Mouse (Mus musculus) midbrain, embryonic 11.5 days (tissue): ENCODE measurements around the gene Sos1. TPM values are rescaled to one million over a fixed set of nuclear protein-coding genes. Genes with fewer than 3 reads are reported as not detected.
"Not testable (repeated sequence)": the region's sequence is repeated elsewhere in the genome, so short reads cannot be mapped to it uniquely, and the experiment has no call there.

Experiments used
- ATAC-seq: fragments of 200-750 bp; cut with Nextera tagmentation; 2 replicates; pipeline ENCODE4 v1.8.0; 2017; ENCODE audit warnings: moderate TSS enrichment, moderate library complexity; ENCODE audit not compliant: low FRiP score
- DNase-seq: peaks from one replicate; pipeline ENCODE4 v3.0.0; 2015; ENCODE audit warnings: low spot score; ENCODE audit errors: missing footprints
- H3K27ac ChIP-seq: fragments of 300-500 bp; sonication (generic); 2 replicates; pipeline ENCODE4 v1.5.1; 2014; ENCODE audit warnings: low read depth, low read length
- H3K27me3 ChIP-seq: fragments of 300-500 bp; sonication (generic); 2 replicates; pipeline ENCODE4 v1.6.1; 2014; ENCODE audit warnings: mild to moderate bottlenecking, low read length, moderate library complexity, mixed read lengths; ENCODE audit not compliant: control insufficient read depth, insufficient read depth
- H3K36me3 ChIP-seq: fragments of 300-500 bp; sonication (generic); 2 replicates; pipeline ENCODE4 v1.6.1; 2014; ENCODE audit warnings: mild to moderate bottlenecking, low read length, moderate library complexity, mixed read lengths; ENCODE audit not compliant: control insufficient read depth, insufficient read depth
- H3K4me1 ChIP-seq: fragments of 300-500 bp; sonication (generic); 2 replicates; pipeline ENCODE4 v1.6.1; 2014; ENCODE audit warnings: low read length; ENCODE audit not compliant: control insufficient read depth, insufficient read depth
- H3K4me2 ChIP-seq: fragments of 300-500 bp; sonication (generic); 2 replicates; pipeline ENCODE4 v1.6.1; 2014; ENCODE audit warnings: mild to moderate bottlenecking, moderate library complexity
- H3K4me3 ChIP-seq: fragments of 300-500 bp; sonication (generic); 2 replicates; pipeline ENCODE4 v1.5.1; 2014; ENCODE audit warnings: low read depth, low read length
- H3K9ac ChIP-seq: fragments of 300-500 bp; sonication (generic); 2 replicates; pipeline ENCODE4 v1.6.1; 2014; ENCODE audit warnings: low read length
- H3K9me3 ChIP-seq: fragments of 300-500 bp; sonication (generic); 2 replicates; pipeline ENCODE4 v1.6.1; 2016; ENCODE audit warnings: low read length; ENCODE audit not compliant: control insufficient read depth
- WGBS: fragments of 180-500 bp; shearing (Covaris S2); extraction: QIAGEN DNeasy Blood & Tissue Kit; methylation state at CpG from one replicate; pipeline ENCODE4 v1.1.7; 2014; 5-methylcytosine and 5-hydroxymethylcytosine counted together
- polyA plus RNA-seq: library from polyadenylated mRNA; unstranded; fragments of >200 nt; fragmentation: Nextera tagmentation; extraction: Ambion mirVana; gene quantifications from 2 replicates; pipeline ENCODE4 v1.2.1, GENCODE M21; 2014

Sos1 gene
- polyA plus RNA-seq, 1 experiment from 2014 or later: 8.9 TPM

DNA sequence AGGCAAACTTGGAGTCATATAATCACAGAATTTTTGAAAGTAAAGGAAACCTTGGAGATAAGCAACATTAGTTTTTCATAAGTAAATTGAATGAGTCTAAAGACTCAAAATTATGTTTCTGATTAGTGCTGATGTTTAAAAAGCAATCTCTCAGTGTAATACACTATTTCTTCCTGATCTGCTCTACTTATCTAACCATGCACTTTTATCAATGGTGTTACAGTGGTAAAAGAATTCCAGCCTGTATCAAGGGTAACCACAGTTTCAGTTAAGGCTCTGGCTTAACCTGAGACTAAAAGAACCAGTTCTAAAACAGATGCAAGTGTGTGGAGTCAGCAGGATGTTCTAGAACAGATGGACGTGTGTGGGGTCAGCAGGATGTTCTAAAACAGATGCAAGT, 59.3 kb downstream of the Sos1 start:
- peaks cover 14% of the 10 kb centered on the region for H3K36me3 ChIP-seq

DNA sequence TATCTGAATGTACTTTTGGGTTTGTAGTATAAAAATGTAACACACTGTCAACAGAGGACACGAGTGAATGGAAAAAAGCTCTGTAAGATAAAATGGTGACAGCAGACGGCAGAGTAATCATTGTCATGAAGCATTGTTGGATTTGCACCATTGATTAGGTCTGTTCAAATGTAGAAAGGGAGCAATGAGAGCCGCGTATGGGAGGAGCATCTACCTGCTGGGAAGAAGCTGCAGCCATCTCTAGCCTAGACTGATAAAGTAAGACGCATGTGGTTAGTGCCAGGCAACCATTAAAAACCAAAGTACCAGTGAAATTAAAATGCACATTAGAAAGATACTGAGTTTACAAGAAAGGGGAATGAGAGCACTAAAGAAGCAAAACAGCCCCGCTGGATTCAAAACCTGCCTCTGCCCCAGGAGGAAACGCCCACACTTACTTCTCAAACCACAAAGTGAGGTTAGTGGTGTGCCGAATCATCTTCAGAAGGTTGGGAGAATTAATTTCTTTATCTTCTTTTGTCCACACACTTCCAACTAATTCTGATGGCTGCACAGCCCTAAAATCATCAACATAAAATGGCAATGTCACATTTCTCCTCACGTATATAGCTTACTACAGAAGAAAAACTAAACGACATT, 61.6 kb downstream of the Sos1 start:
- Histone ChIP-seq H3K27me3 (no peaks in the 10 kb centered on the region), H3K4me2 (no peak overlapping the region), H3K4me1 (no peaks in the 10 kb centered on the region), H3K36me3 (peaks cover 18% of the 10 kb centered on the region), H3K27ac (no peak overlapping the region), H3K4me3 (no peak overlapping the region), H3K9ac (no peak overlapping the region), H3K9me3 (no peaks in the 10 kb centered on the region)
- 88% methylated on average over 10 of the region's 10 CpGs for WGBS
- ATAC-seq: no peak
- no peak for DNase-seq

More for the DNA sequence above, 59.3 kb downstream of the Sos1 start:
- no peaks in the 10 kb centered on the region for H3K27me3 ChIP-seq
- H3K9me3 ChIP-seq: no peaks in the 10 kb centered on the region
- no peak overlapping the region for H3K4me2 ChIP-seq
- ATAC-seq (no peak), DNase-seq (no peak)
- H3K4me1 ChIP-seq: no peaks in the 10 kb centered on the region
- H3K9ac ChIP-seq: no peak overlapping the region
- H3K4me3 ChIP-seq: no peak overlapping the region
- H3K27ac ChIP-seq: no peak overlapping the region
- 89% methylated on average over 1 of the region's 1 CpGs for WGBS

DNA sequence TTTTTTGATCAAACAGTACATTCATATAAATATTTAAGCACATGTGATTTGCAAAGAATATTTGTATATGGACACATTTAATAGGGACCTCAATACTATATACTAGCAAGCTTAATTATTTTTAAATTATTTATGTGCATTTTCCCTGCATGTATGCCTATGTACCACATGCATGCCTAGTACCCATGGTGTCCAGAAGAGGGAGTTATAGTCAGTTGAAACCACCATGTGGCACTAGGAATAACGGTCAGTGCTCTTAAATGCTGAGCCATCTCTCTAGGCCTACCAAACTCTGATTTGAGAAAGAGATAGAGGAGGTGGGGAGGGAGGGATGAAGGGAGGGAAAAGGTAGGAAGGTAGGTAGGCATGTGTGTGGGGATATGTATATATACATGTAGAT, 69.1 kb downstream of the Sos1 start:
- Histone ChIP-seq H3K4me2 (no peak overlapping the region), H3K36me3 (peaks cover 12% of the 10 kb centered on the region), H3K4me1 (no peaks in the 10 kb centered on the region), H3K27ac (no peak overlapping the region), H3K4me3 (no peak overlapping the region), H3K9ac (no peak overlapping the region), H3K27me3 (no peaks in the 10 kb centered on the region), H3K9me3 (no peaks in the 10 kb centered on the region)
- ATAC-seq (no peak), DNase-seq (no peak)
- 68% methylated on average over 1 of the region's 1 CpGs for WGBS

- Histone ChIP-seq H3K27ac (no peak overlapping the region), H3K9me3 (no peaks in the 10 kb centered on the region), H3K36me3 (0 out of 2 replicates have a peak, but pooled peaks cover 3% of the 10 kb centered on the region), H3K9ac (no peak overlapping the region), H3K27me3 (no peaks in the 10 kb centered on the region), H3K4me3 (no peak overlapping the region), H3K4me1 (no peaks in the 10 kb centered on the region), H3K4me2 (no peak overlapping the region)
- DNase-seq (peak; percentile 68), ATAC-seq (no peak)
- WGBS: 93% methylated on average over 7 of the region's 7 CpGs
These were observed 82.0 kb downstream of the Sos1 start for GRCm38 (mm10) chr17:80398243-80398642.

DNA sequence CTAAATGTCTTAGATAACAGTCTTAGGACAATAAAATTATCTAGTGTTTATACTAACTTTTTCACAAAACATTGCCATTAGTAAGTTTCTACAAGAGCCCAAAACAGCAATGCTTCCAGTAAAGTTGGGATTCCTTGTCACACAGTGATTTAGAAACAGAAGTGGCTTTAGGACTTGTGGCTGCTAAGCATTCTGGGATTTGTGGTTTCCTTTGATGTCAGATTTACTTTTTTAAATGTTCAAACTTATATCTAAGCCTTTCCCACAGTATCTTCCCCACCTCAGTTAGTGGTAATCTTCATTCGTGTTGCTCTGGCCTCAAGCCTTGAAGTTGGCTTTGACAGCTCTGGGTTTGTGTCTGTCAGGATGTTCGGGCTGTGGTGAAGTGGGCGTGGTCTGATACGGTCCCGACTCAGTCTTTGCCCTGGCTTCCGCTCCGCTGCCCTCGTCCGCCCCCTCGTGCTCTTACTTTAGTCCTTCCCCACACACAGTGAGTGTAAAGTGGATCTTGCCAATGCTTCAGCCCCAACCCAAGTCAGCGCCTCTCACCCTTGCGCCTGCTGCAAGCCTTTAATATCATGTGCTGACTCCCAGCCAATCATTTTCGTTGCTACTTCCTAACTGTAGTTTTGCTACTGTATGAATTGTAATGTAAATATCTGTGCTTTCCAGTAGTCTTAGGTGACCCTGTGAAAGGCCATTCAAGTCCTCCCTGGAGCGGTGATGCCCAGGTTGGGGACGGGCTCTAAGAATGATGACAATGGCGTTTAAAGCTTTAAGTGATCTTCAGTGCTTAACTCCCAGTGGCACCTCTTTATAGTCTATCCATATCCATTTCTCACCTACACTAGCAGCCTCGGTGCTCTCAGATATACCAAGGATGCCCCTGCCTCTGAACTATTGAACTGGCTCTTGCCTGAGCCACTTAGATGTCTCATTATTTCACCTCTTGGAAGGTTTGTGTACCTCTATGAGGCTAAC, 88.5 kb downstream of the Sos1 start:
- Histone ChIP-seq H3K27me3 (no peaks in the 10 kb centered on the region), H3K27ac (no peak overlapping the region), H3K9me3 (no peaks in the 10 kb centered on the region), H3K36me3 (no peaks in the 10 kb centered on the region), H3K4me3 (peak overlapping the region; percentile 30), H3K4me1 (no peaks in the 10 kb centered on the region), H3K9ac (peak overlapping the region; percentile 38), H3K4me2 (peak overlapping the region; percentile 57)
- ATAC-seq: peak; percentile 91
- DNase-seq: peak; percentile 91
- 17% methylated on average over 17 of the region's 17 CpGs for WGBS

- Histone ChIP-seq H3K27me3 (no peaks in the 10 kb centered on the region), H3K9me3 (no peaks in the 10 kb centered on the region), H3K4me3 (no peak overlapping the region), H3K4me2 (no peak overlapping the region), H3K4me1 (no peaks in the 10 kb centered on the region), H3K27ac (no peak overlapping the region), H3K36me3 (no peaks in the 10 kb centered on the region), H3K9ac (no peak overlapping the region)
- WGBS: 69% methylated on average over 10 of the region's 10 CpGs
- DNase-seq: peak; percentile 56
- no peak for ATAC-seq
These were observed 90.2 kb downstream of the Sos1 start for GRCm38 (mm10) chr17:80390024-80390423.

DNA sequence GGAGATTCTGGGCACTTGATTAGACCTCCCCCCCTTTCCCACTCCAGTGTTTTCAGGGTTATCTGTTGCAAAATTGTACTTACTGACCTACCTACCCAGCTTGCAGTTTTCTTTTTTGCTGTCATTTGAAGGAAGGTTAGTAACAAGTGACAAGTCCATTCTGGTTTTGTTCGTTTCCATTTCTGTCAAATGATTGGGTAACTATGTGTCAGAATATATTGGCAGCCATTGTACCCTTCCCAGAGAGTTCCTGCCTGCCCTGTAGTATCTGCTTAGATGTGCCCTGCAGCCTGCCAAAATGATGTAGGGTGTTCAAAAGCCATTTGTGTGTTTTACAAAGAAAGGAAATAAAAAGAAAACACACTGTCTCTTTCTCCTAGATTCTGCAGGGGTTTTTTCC, 94.6 kb downstream of the Sos1 start:
- Histone ChIP-seq H3K4me1 (no peaks in the 10 kb centered on the region), H3K27me3 (no peaks in the 10 kb centered on the region), H3K36me3 (no peaks in the 10 kb centered on the region), H3K27ac (no peak overlapping the region), H3K4me2 (no peak overlapping the region), H3K9me3 (no peaks in the 10 kb centered on the region), H3K4me3 (no peak overlapping the region), H3K9ac (no peak overlapping the region)
- WGBS: 87% methylated on average over 1 of the region's 1 CpGs
- DNase-seq (peak; percentile 51), ATAC-seq (no peak)

GRCm38 (mm10) chr17:80378386-80378785, 101.9 kb downstream of the Sos1 start:
- not testable (repeated sequence) for H3K4me2 ChIP-seq, H3K9ac ChIP-seq, H3K27ac ChIP-seq, H3K36me3 ChIP-seq, H3K4me1 ChIP-seq, ATAC-seq, H3K9me3 ChIP-seq, H3K27me3 ChIP-seq, H3K4me3 ChIP-seq
- DNase-seq: peak; percentile 8

DNA sequence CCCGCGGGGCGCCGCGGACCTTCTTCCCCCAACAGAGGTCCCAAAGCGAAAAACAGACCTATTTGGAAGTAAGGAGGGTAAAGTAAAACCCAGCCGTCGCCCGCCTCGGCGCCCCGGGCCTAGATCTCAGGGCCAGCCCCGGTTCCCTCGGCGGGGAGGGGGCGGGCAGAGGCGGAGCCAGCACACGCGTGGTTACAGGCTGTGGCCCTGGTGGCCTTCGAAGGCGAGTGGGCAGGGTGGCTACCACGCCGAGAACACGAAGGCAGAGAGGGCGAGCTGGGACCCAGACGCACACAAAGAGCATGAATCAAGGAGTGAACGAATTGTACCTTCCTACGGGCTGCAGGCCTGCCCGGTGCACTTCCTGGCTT, 106.5 kb downstream of the Sos1 start:
- peaks cover 2% of the 10 kb centered on the region; the same call in 1 of the 2 replicates for H3K4me1 ChIP-seq
- peak; percentile 95 for DNase-seq
- peak overlapping the region; percentile 41 for H3K4me3 ChIP-seq
- peak overlapping the region; percentile 67 for H3K4me2 ChIP-seq
- WGBS: 22% methylated on average over 29 of the region's 29 CpGs
- no peak overlapping the region for H3K27ac ChIP-seq
- peaks cover 13% of the 10 kb centered on the region for H3K27me3 ChIP-seq
- peak overlapping the region; percentile 78 for H3K9ac ChIP-seq
- peak; percentile 86 for ATAC-seq
- no peaks in the 10 kb centered on the region; the same call in 1 of the 2 replicates for H3K9me3 ChIP-seq
- no peaks in the 10 kb centered on the region for H3K36me3 ChIP-seq
